Mouse (Mus musculus) left cerebral cortex, adult 11 months (tissue): ENCODE measurements around the gene Rfx8.
A peak's percentile ranks its signal among the peaks of the same experiment; 100 is the strongest.
"Not testable (repeated sequence)": the region's sequence is repeated elsewhere in the genome, so short reads cannot be mapped to it uniquely, and the experiment has no call there.

Experiments
- DNase-seq: peaks from one replicate; pipeline ENCODE4 v3.0.0; 2022; ENCODE audit warnings: low spot score

The Rfx8 gene

DNA sequence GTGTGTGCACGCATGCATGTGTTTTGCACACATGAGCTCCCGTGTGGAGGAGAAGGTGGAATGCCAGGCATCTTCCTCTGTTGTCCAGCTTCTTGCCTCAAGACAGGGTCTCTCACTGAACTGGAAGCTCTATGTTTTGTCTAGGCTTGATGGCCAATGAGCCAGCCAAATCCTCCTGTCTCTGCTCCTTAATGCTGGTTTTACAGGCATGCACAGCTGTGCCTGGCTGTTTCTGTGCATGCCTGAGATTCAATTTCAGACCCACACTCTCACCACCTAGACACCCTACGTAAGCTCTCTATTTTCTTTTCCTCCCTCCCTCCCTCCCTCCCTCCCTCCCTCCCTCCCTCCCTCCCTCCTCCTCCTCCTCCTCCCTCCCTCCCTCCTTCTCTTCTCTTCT lies 28.8 kb downstream of the Rfx8 start:
- no peak for DNase-seq

DNA sequence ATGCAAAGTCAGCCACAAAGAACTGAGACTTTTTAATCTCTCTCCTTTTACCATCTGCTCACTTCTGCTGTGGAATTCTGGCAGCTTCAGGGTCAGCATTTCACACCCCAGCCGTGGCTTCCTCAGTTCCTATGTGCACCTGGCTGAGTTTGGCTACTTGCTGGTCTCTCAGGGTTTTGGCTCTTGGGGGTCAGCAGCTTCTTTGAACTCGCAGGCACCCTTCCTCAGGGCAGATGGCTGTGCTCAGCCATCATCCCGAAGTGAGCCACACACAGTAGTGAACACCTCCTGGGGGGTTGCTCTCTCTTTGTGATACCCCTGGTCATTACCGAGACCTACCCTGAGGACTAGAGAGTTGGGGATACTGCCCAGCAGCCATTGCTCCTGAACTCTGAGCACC lies 29.7 kb downstream of the Rfx8 start:
- no peak for DNase-seq

DNA sequence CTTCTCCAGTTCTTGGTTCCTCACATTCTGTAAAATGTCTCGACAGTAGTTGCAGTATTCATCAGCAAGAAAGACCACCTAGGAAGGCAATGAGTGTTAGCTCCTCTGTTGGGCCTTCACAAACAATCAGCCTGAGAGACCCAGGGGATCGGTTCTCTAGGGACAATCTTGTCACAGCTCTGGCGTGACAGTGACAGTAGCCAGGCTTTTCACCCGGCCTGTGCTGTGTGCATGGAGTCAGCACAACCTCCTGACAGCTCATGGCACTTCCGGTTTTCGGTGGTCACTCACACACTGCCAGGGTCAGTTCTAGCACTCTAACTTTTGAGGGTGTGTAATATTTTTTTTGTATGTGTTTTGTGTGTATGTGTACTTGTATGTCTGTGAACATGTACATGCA lies 32.2 kb downstream of the Rfx8 start:
- DNase-seq, result no peak

DNA sequence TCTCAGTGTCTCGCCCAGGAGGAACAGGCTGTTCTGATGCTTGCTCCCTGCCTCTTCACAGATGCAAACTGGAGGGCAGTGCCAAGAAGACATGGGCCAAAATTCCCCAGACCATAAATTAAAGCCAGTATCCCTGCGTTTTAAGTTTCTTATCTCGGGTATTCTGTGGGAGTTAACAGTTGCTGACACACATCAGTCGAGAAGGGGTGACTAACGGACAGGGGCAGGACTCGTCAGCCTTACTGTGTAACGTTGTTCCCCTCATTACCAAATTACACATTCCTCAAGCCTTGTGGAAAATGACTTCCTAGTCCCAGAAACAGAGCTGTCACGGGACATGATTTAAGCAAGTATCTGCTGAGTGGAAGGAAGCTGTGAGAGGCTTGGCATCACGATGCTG lies 33.5 kb downstream of the Rfx8 start:
- no peak for DNase-seq

DNA sequence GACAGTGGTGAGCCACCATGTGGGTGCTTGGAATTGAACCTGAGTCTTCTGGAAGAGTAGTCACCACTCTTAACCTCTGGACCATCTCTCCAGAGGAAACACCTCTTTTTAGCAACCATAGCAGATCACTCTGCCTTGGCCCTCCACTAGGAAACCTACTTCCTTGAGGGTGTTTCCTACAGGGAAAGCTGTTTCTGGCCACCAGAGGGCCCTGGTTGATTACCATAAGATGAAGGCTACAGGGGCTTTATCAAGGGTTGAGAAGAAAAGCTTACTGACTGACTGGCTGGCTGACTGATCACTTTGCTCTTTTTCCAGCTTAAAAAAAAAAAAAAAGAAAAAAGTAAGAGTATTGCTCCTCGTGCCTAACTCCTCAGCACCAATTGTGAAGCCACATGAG lies 35.0 kb downstream of the Rfx8 start:
- peak; percentile 64 for DNase-seq

DNA sequence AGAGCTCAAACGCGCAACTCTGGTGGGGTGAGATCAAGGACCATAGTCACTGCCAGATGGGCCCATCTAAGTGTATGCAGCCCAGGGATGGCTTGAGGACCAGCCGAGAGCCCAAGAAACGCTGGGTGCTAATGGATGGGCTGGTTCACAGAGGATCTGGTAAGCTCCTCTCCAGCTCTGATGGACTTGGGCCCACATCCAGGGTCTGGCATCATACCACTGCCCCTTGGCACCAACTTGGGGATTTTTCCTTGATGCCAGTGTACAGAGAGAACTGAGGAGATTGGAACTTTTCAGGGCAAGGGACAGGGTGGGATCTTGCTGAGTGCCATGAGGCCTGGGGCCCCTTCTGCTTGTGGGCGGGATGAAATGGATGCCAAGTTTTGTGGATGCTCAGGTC lies 39.2 kb downstream of the Rfx8 start:
- DNase-seq, result no peak

DNA sequence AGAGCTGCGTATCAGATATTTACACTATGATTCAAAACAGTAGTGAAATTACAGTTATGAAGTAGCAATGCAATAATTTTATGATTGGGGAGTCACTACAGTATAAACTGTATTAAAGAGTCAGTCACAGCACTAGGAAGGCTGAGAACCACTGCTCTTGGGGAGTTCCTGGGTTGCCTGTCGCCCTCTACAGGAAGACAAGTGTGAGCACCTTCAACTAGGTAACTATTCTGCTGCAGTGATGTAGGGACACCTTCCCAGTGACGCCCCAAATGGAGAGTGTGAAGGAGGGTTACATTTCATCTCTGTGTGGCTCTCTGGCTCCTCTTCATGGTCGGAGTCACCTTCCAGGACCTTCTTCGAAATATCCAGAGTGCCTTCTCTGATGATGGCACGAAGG lies 40.3 kb downstream of the Rfx8 start:
- no peak for DNase-seq

DNA sequence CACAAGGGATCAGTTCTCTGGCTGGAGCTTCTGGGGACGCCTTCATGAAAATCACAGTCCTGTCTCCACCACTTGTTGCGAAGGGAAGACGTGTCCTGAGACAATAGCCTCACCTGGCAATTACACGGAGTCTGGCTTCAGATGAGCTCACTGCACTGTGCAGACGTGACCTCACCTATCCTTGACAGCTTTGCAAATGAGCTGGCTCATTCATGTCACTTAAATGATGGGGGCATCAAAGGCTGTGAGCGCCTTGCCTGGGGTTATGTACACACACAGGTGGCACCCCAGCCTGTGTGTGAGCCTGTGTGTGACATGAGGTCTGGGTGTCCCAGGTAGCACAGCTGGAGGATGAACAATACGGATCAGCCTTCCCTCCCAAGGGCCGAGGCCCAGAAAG lies 41.9 kb downstream of the Rfx8 start:
- no peak for DNase-seq

DNA sequence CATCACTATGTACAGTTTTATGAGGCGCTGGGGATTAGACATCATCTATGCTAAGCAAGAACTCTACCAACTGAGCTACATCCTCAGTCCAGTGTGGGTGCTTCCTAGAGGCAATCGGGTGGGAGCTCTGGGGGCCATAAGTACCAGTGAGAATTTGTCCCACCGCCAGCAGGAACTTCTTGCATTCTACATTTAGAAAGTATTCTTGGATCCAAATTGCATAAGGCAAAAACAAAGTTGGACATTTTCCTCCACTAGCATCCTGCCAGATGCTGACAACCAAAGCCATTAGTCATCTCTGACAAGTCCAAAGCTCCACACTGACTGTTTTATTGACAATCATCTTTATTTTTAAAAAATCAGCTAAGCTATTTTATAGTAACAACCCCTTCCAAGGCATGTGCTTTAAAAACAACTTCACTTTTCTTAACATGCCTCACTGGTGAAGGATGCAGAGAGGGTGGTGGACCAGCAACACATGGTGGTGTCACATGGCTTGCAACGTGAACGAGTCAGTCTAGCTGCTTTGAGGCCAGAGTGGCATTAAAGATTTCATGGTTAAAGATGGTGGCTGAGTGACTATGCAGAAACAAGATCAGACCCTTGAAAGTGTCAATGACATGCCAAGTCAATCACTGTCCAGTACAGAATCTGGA lies 44.4 kb downstream of the Rfx8 start:
- DNase-seq, result no peak

DNA sequence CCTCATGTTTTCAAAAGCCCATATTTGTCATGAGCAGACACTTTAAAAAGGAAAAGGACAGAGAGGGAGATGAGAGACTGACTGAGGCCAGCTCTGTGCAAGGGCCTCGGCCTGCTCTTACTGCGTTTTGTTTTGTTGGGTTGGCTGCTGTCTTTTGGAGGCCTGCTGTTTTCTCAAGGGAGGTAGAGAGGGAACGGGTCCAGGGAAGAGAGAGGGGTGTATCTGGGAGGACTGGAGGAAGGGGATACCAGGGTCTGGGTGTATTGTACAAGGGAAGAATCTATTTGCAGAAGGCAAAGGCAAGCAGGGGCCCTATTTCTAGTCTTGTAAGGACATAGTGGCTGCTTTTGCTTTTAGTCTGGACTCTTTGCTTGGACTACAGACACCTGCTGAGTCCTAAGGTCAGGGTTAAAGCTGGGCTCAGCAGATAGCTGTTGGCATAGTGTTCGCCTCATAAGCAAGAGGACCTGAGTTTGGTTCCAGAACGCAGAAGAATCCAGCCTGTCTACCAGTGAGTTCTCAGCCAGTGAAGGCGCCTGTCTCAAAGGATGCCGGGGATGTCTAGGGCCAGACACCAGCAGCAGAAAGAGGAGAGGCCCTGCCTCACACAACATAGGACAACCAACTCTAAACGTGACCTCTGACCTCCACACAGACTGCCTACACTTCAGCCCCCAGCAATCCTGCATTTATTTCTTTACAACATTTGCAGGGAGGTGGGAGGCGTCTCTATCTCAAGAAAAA lies 48.3 kb downstream of the Rfx8 start:
- DNase-seq, result no peak

DNA sequence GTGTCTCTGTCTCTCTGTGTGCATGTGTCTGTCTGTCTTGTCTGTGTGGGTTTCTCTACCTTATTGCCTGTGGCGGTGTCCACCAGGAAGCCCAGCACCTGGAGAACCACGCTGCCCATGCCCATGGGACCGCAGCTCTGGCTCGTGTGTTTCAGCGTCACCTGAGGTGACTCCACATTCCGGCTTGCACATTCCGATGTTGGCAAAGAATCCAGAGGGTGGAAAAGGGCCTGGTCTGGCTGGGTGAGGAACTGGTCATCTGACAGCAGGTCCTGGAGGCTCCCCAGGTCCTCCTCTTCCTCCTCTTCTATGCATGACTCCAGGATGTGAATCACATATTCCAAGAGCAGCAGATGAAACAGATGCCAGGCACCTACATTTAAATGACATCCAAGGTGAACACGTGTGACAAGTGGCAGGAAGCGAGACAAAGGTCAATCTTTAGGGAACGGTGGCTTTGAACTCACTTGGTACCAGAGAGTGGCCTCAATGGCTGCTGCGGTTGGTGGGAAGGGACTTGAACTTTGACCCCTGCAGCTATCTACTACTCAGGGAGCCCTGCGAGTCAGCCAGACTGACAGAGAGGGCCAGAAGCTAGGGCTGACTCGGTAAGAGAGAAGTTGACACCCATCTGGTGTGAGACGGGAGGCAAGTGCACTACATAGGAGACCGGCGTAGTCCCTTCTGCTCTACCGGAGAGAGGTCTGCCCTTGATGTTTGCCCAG lies 50.4 kb downstream of the Rfx8 start:
- no peak for DNase-seq

DNA sequence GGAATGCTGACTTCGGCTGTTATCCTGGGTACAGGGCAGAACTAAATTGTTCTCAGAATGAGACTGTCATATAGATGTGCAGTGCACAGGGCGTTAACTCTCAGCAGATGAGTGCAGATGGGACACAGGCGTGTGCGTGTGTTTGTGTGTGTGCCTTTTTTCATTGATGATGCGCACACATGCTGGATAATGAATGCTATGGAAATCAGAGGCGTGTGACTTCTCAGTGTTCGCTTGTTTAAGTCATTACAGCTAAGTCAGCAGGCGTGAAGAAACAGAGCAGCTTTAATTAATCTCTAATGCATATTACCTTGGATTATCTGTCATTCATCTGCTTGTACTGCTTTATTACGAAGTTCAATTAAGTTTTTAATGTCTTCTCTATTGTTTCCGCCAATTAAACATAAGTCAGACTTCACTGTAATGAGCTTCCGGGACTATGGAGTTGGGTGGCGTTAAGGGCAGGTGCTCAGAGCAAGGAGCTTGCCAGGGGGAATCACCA lies 54.0 kb downstream of the Rfx8 start:
- DNase-seq, result no peak

DNA sequence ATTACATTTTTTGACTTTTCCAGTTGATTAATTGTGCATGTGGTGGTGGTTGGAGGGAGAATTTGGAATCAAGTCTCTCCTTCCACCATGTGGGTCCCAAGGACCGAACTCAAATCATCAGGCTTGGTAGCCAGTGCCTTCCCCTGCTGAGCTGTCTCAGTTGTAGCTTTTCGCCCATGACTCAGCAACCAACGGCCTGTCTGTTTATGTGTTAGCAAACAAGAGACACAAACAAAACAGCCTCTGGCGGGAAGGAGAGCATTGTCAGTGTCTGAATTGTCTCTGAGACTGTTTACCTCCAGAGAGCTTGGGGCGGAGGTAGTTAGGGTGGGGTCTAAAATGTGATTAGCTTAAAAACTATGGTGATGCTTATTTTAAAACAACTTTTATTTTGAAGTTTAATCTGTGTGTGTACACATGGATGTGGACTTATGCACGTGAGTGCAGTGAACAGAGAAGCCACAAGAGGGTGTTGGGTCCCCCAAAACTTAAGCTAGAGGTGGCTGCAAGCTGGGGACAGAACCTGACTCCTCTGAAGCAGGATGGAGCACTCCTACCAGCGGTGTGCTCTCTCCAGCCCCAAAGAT lies 56.7 kb downstream of the Rfx8 start:
- no peak for DNase-seq

DNA sequence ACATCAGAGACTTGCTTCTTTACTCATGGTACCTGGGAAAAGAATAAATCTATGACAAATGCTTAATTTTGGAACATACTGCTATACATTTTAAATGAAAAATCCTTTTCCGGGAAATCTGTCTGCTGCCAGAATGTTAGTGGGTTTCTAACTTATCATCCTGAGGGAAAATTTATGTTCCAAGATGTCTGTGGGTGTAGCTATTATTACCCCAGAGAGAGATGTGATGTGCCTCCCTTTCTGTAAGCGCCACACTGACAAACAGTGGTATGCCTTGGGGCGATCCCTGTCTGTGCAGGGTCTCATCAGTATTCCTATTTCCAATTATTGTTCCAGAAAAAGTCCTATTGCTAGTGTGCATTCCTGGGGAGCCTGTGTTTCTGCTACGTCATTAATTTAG lies 57.7 kb downstream of the Rfx8 start:
- no peak for DNase-seq

DNA sequence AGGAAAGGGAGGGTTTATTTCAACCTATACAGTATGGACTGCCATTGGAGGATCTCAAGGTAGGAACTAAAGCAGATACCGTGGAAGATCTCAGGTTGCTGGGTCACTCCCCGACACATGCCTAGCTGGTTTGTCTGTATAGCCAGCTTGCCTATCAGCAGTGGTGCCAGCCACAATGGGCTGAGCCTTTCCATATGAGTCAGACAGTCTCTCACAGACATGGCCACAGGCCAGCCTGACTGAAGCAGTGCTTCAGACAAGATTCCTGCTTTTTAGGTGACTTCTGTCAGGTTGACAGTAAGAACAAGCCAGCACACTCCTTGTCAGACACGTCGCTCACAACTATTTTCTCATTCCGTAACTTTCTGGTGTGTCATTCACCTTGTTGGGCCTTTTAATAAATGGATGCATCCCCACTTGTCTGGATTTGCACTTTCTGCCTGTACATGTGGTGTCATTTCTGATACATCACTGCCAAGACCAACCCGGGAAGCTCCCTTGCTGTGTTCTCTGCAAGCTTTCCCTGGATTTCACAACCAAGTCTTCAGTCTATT lies 63.7 kb downstream of the Rfx8 start:
- DNase-seq, result no peak

DNA sequence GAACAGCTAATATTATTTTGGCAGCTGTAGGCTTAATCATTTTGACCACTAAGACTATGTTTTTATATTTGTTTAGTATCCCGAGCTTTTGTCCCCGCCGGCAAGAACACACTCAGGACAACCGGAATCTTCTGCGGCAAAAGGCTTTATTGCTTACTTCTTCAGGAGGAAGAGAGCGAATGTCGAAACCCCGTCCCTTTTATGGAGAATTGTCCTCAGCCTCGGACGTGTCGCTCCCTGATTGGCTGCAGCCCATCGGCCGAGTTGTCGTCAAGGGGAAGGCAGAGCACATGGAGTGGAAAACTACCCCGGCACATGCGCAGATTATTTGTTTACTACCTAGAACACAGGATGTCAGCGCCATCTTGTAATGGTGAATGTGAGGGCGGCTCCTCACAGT lies 65.9 kb downstream of the Rfx8 start:
- not testable (repeated sequence) for DNase-seq

DNA sequence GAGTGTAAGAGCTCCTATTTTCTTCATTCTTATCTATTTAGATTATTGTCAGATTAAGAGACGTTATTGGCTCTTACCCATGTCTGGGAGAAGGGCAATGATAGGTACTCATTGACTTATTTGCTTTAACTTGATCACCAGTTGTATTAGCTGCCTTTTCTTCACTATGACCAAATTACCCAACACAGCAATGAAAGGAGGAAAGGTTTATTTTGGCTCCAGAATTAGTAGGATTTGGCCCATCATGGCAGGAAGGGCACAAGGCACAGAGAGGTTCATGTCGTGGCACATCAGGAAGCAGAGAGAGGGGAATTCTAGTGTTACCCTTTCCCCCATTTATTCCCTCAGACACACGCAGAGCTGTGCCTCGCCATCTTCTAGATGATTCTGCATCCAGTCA lies 67.8 kb downstream of the Rfx8 start:
- no peak for DNase-seq

DNA sequence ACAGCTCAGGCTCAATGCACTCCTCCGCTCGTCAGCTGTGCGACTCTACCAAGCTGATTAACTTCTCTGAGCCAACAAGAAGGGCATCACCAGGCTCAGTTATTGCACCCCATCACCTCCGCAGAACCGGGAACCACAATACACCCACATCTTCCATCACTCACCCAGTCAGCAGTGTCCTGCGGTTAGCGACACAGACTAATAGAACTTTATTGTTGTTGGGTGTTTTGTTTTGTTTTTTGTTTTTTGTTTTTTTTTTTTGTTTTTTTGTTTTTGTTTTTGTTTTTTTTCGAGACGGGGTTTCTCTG lies 69.6 kb downstream of the Rfx8 start, which contains the start of gene Creg2:
Gene Creg2 (minus strand): TSS at position 234 of the 308 bp plus-strand sequence.
- no peak for DNase-seq

DNA sequence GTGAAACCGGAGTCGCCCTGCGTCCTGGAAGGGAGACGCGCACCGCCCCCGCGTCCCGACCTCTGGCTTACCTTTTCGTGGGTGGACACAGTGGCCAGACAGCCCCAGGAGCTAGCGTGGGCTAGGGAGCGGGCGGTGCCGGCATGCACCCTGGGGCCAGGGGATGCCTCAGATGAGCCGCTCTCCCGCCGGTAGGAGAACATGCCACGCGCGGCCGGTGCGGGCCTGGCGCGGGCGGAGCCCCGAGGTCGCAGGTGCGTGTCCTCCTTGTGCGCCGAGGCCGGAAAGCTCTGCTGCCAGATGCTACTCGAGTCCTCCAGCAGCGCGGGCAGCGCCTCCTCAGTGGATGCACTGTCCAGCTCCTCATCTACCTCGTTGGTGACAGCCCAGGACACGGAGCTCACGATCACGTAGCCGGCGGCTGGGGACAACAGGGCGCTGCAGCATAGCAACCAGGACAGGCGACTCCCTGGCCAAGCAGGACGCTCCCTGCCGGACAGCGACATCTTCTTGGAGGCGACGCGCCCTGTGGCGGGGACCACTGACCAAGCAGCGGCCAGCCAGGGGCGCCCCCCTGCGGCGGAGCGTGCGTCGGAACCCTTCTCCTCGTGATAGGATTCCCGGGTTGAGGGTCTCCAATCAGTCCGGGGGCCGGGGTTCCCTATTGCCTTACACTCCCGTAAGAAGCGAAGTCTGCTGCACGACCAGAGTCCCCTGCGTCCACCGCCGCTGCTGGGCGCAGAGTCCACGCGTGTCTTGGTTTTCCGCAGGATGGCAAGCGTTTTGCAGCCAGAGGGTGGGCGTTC lies 70.2 kb downstream of the Rfx8 start:
- DNase-seq, result peak; percentile 57

DNA sequence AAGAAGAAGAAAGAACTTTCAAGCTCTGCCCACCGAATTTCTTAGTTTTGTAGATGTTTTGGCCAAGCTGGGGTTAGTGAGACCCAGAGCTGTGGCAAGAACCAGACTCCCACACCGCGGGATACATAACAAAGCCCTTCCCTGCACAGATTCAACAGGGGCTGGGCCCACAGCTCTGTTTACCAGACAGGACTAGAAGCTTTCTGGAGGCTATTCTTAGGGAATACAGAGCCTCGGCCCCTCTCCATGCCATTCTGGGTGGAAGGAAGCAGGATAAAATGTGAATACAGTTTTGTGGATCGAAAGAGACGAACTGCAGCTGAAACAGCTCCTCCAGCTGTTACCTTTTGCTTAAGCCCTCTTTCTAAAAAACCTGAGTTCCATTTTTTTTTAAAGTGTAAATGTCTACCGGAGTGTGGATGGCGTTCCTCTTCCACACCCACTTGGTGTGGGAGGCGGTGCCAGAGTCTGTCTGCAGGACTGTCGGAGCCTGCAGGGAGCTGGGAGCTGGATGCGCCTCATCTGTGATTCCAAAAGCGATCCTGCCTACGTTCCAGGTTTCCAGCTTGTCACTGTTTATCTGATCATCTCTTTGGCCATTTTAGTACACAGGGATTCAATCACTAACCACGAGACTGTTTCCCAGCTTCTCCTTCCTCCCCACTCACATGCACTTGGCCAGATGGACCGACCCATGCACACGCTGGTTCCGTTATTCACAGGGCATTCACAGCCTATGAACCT lies 70.9 kb downstream of the Rfx8 start:
- peak; percentile 62 for DNase-seq

DNA sequence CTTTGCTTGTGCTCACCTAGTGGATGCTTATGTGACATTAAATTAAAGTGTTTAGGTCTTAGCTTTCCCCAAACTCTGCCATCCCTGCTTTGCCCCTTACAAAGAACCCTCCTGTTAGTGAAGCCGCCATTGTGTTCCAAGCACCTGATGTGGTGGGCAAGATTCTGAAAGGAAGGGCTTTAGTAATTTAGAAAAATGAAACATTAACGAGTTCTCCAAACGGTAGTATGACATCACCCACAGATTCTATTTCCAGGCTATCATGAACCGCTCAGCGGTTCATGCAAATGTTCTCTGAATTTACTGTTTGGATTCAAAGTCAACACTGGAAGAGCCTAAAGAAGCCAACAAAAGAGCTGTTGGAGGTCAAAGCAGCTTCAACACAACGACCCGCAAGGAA lies 72.2 kb downstream of the Rfx8 start:
- DNase-seq, result no peak
